Mouse (Mus musculus) liver, embryonic 16.5 days (tissue): Measurements from ENCODE around the gene Hoxb2. TPM values are rescaled to one million over a fixed set of nuclear protein-coding genes. Genes with fewer than 3 reads are reported as not detected.

Source experiments
- ATAC-seq: fragments of 200-750 bp; cut with Nextera tagmentation; 2 replicates; pipeline ENCODE4 v1.8.0; 2017; ENCODE audit warnings: low read depth, mild to moderate bottlenecking, moderate number of reproducible peaks, moderate library complexity
- H3K27ac ChIP-seq: fragments of 300-500 bp; sonication (generic); 2 replicates; pipeline ENCODE4 v1.5.1; 2014; ENCODE audit warnings: mild to moderate bottlenecking, low read length
- H3K27me3 ChIP-seq: fragments of 300-500 bp; sonication (generic); 2 replicates; pipeline ENCODE4 v1.6.1; 2014; ENCODE audit warnings: low read depth, low read length, mixed read lengths; ENCODE audit not compliant: control insufficient read depth, insufficient read depth
- H3K36me3 ChIP-seq: fragments of 300-500 bp; sonication (generic); 2 replicates; pipeline ENCODE4 v1.6.1; 2014; ENCODE audit warnings: mild to moderate bottlenecking; ENCODE audit not compliant: control insufficient read depth, insufficient read depth
- H3K4me1 ChIP-seq: fragments of 300-500 bp; sonication (generic); 2 replicates; pipeline ENCODE4 v1.6.1; 2014; ENCODE audit warnings: low read depth, low read length, mixed read lengths; ENCODE audit not compliant: control insufficient read depth
- H3K4me2 ChIP-seq: fragments of 300-500 bp; sonication (generic); 2 replicates; pipeline ENCODE4 v1.6.1; 2014; ENCODE audit warnings: low read depth, low read length, mixed read lengths
- H3K4me3 ChIP-seq: fragments of 300-500 bp; sonication (generic); 2 replicates; pipeline ENCODE4 v1.5.1; 2014; ENCODE audit warnings: low read depth, mild to moderate bottlenecking, low read length
- H3K9ac ChIP-seq: fragments of 300-500 bp; sonication (generic); 2 replicates; pipeline ENCODE4 v1.6.1; 2014; ENCODE audit warnings: low read depth, low read length
- H3K9me3 ChIP-seq: fragments of 300-500 bp; sonication (generic); replicated peaks from 2 replicates; pipeline ENCODE4 v1.6.1; 2016; ENCODE audit warnings: low read length; ENCODE audit not compliant: control insufficient read depth
- WGBS: fragments of 180-500 bp; shearing (Covaris S2); extraction: QIAGEN DNeasy Blood & Tissue Kit; methylation state at CpG from one replicate; pipeline ENCODE4 v1.1.7; 2014; ENCODE audit not compliant: insufficient replicate concordance; 5-methylcytosine and 5-hydroxymethylcytosine counted together
- microRNA counts: library from miRNA; unstranded; fragments of <30 nt; microRNA quantifications from one replicate; lab custom pipeline; 2016
- microRNA-seq: library from miRNA; unstranded; fragments of <30 nt; microRNA quantifications from one replicate; pipeline ENCODE4, GENCODE M21; 2016
- polyA plus RNA-seq: library from polyadenylated mRNA; unstranded; fragments of >200 nt; fragmentation: Nextera tagmentation; extraction: Ambion mirVana; gene quantifications from 2 replicates; pipeline ENCODE4 v1.2.1, GENCODE M21; 2015

Gene Hoxb2
- polyA plus RNA-seq, 1 experiment from 2014 or later = 0.90 TPM

GRCm38 (mm10) chr11:96396772-96397626 lies 46.7 kb downstream of the Hoxb2 start:
- WGBS = 32% methylated on average over 15 of the region's 15 CpGs
- Histone ChIP-seq H3K4me1 (no peaks in the 10 kb centered on the region), H3K27ac (no peak overlapping the region), H3K36me3 (no peaks in the 10 kb centered on the region), H3K4me3 (no peak overlapping the region), H3K27me3 (peaks cover 6% of the 10 kb centered on the region), H3K4me2 (no peak overlapping the region), H3K9ac (no peak overlapping the region), H3K9me3 (no peaks in the 10 kb centered on the region)
- no peak for ATAC-seq

GRCm38 (mm10) chr11:96397806-96398335 lies 47.5 kb downstream of the Hoxb2 start:
- Histone ChIP-seq H3K27ac (no peak overlapping the region), H3K9me3 (no peaks in the 10 kb centered on the region), H3K36me3 (no peaks in the 10 kb centered on the region), H3K4me3 (no peak overlapping the region), H3K4me1 (no peaks in the 10 kb centered on the region), H3K27me3 (peaks cover 6% of the 10 kb centered on the region), H3K4me2 (no peak overlapping the region), H3K9ac (no peak overlapping the region)
- ATAC-seq = no peak
- WGBS = 39% methylated on average over 7 of the region's 7 CpGs

- H3K9ac ChIP-seq = no peak overlapping the region
- H3K4me3 ChIP-seq = no peak overlapping the region
- no peak for ATAC-seq
- no peak overlapping the region for H3K27ac ChIP-seq
- no peak overlapping the region for H3K4me2 ChIP-seq
- H3K27me3 ChIP-seq = peaks cover 9% of the 10 kb centered on the region
- WGBS = 3% methylated on average over 8 of the region's 8 CpGs
- H3K4me1 ChIP-seq = no peaks in the 10 kb centered on the region
- H3K9me3 ChIP-seq = no peaks in the 10 kb centered on the region
- no peaks in the 10 kb centered on the region for H3K36me3 ChIP-seq
Measured at GRCm38 (mm10) chr11:96399923-96400322, 49.6 kb downstream of the Hoxb2 start.

MicroRNA genes within 50 kb of the gene (microRNA counts, 519-probe panel; counts per million panel counts)
- 2,382 counts per million, percentile 57 among the panel's probes with 10 or more counts for microRNA mmu-miR-10a (lab: Ali Mortazavi, UCI)

Small RNAs within 50 kb of the gene (microRNA-seq; reads per million reads assigned to microRNA genes)
- gene Mir10a = 6,019 reads per million, percentile 90 among the genes with 10 or more reads in this experiment

Other genes with a start within 250 kb of the Hoxb2 start
- not detected in 2 replicates for gene Calcoco2, start 238.6 kb upstream of the Hoxb2 start, polyA plus RNA-seq
- not detected in 2 replicates for gene Ttll6, start 216.7 kb upstream of the Hoxb2 start, polyA plus RNA-seq
- gene Hoxb13, start 156.2 kb upstream of the Hoxb2 start, polyA plus RNA-seq = not detected in 2 replicates
- gene Hoxb9, start 79.1 kb upstream of the Hoxb2 start, polyA plus RNA-seq = not detected in 2 replicates
- gene Hoxb8, start 68.6 kb upstream of the Hoxb2 start, polyA plus RNA-seq = not detected in 2 replicates
- 0.18 and 0.25 TPM in 2 replicates for gene Hoxb7, start 63.9 kb upstream of the Hoxb2 start, polyA plus RNA-seq
- 0.08 TPM in 1 of 2 replicates, not detected in the other for gene Hoxb6, start 58.0 kb upstream of the Hoxb2 start, polyA plus RNA-seq
- 0.26 and 0.37 TPM in 2 replicates for gene Hoxb5, start 47.2 kb upstream of the Hoxb2 start, polyA plus RNA-seq
- 0.08 and 0.11 TPM in 2 replicates for gene Hoxb4, start 32.3 kb upstream of the Hoxb2 start, polyA plus RNA-seq
- 0.11 TPM in 1 of 2 replicates, not detected in the other for gene Hoxb3, start 27.2 kb upstream of the Hoxb2 start, polyA plus RNA-seq
- gene Hoxb1, start 15.2 kb downstream of the Hoxb2 start, polyA plus RNA-seq = not detected in 2 replicates
- gene Skap1, start 114.1 kb downstream of the Hoxb2 start, polyA plus RNA-seq = 0.12 and 0.39 TPM in 2 replicates